Mouse (Mus musculus) ES-E14 (cell line): ENCODE measurements around the gene Ccdc160. TPM values are rescaled to one million over a fixed set of nuclear protein-coding genes. Genes with fewer than 3 reads are reported as not detected.

Experiments
- DNase-seq: peaks from one replicate; pipeline ENCODE4 v3.0.0-alpha.2; 2013; ENCODE audit warnings: low read depth, low spot score
- H3K27ac ChIP-seq: 2 replicates; pipeline ENCODE4 v1.5.1; 2012; ENCODE audit warnings: low read depth, mild to moderate bottlenecking, low read length, moderate library complexity, mixed read lengths; ENCODE audit not compliant: poor library complexity, insufficient read depth, severe bottlenecking
- H3K36me3 ChIP-seq: 2 replicates; pipeline ENCODE4 v1.6.1; 2012; ENCODE audit warnings: mild to moderate bottlenecking, low read length, moderate library complexity, mixed read lengths; ENCODE audit not compliant: control insufficient read depth, poor library complexity, insufficient read depth, severe bottlenecking
- H3K4me1 ChIP-seq, 2 experiments: fragments of 150-350 bp in 1 of 2; sonication (generic) in 1 of 2; 2 replicates each; pipeline ENCODE4 v1.6.1; 2012; ENCODE audit warnings: low read length in 2 of 2, mild to moderate bottlenecking in 1 of 2, mixed read lengths in 1 of 2; ENCODE audit not compliant: control insufficient read depth in 2 of 2, insufficient read depth in 2 of 2, poor library complexity in 1 of 2
- H3K4me3 ChIP-seq, 2 experiments: fragments of 150-350 bp in 1 of 2; sonication (generic) in 1 of 2; 2 replicates each; pipeline ENCODE4 v1.5.1; 2012; ENCODE audit warnings: low read length in 2 of 2, low read depth in 1 of 2, mild to moderate bottlenecking in 1 of 2, mixed read lengths in 1 of 2; ENCODE audit not compliant: insufficient read depth in 1 of 2, poor library complexity in 1 of 2, severe bottlenecking in 1 of 2
- H3K9ac ChIP-seq: 2 replicates; pipeline ENCODE4 v1.6.1; 2012; ENCODE audit warnings: low read depth, mild to moderate bottlenecking, low read length, mixed read lengths; ENCODE audit not compliant: poor library complexity, insufficient read depth, severe bottlenecking
- H3K9me3 ChIP-seq: fragments of 150-350 bp; sonication (generic); 2 replicates; pipeline ENCODE4 v1.6.1; 2012; ENCODE audit warnings: low read depth, mild to moderate bottlenecking, low read length; ENCODE audit not compliant: control insufficient read depth, insufficient read depth
- CHD2 ChIP-seq: IDR thresholded peaks from 2 replicates; pipeline ENCODE4 v1.6.1; 2014; ENCODE audit warnings: mild to moderate bottlenecking, low read depth, low read length, inconsistent platforms
- HCFC1 ChIP-seq: IDR thresholded peaks from 2 replicates; pipeline ENCODE4 v1.6.1; 2012; ENCODE audit warnings: low read length, inconsistent platforms, borderline replicate concordance; ENCODE audit not compliant: insufficient read depth
- MAFK ChIP-seq: IDR thresholded peaks from 2 replicates; pipeline ENCODE4 v1.6.1; 2014; ENCODE audit warnings: mild to moderate bottlenecking, low read depth, low read length, inconsistent platforms; ENCODE audit not compliant: insufficient read depth
- ZC3H11A ChIP-seq: IDR thresholded peaks from 2 replicates; pipeline ENCODE4 v1.6.1; 2012; ENCODE audit warnings: low read depth, mild to moderate bottlenecking, inconsistent platforms, low read length, borderline replicate concordance
- ZNF384 ChIP-seq: IDR thresholded peaks from 2 replicates; pipeline ENCODE4 v1.6.1; 2012; ENCODE audit warnings: low read depth, low read length, inconsistent platforms
- in situ Hi-C, 2 experiments: fragments of 600-800 bp; cut with MboI; formaldehyde crosslinking; loops; one replicate each; pipeline ENCODE4 v1.15.1; 2025; ENCODE audit warnings: low sequenced_read_pairs in 2 of 2, inconsistent platforms in 1 of 2; ENCODE audit not compliant: unreplicated experiment in 2 of 2
- total RNA-seq: library from RNA; depleted of rRNA; stranded (reverse); fragments of 300-350 nt; gene quantifications from 2 replicates; pipeline ENCODE4 v1.2.3, GENCODE M21; 2012; rRNA removed

Ccdc160 gene
- total RNA-seq, 1 experiment, result 3.4 TPM

- Histone ChIP-seq H3K4me1 (peaks cover 0 to 5% of the 10 kb centered on the region in 2 experiments; a peak in 2 of 4 replicates), H3K27ac (no peak overlapping the region), H3K9ac (peak overlapping the region; percentile 56; the same call in 1 of the 2 replicates), H3K9me3 (no peaks in the 10 kb centered on the region), H3K36me3 (no peaks in the 10 kb centered on the region), H3K4me3 (peak overlapping the region in 1 of 2 experiments; percentile 34; a peak in 1 of 4 replicates)
- in situ Hi-C loops, result no loop called here
- peak; percentile 66 for DNase-seq
- TF ChIP-seq CHD2, result no peak
- TF ChIP-seq MAFK, result no peak
- TF ChIP-seq ZNF384, result no peak
- TF ChIP-seq ZC3H11A, result no peak
- TF ChIP-seq HCFC1, result no peak
Observed at GRCm38 (mm10) chrX:52798255-52798654, 7.3 kb downstream of the Ccdc160 start.

GRCm38 (mm10) chrX:52799566-52799965 lies 8.6 kb downstream of the Ccdc160 start:
- peaks cover 0 to 5% of the 10 kb centered on the region in 2 experiments; a peak in 2 of 4 replicates for H3K4me1 ChIP-seq
- in situ Hi-C loops, result no loop called here
- H3K4me3 ChIP-seq, result no peak overlapping the region
- no peak overlapping the region; the same call in 1 of the 2 replicates for H3K9ac ChIP-seq
- no peak overlapping the region for H3K27ac ChIP-seq
- no peaks in the 10 kb centered on the region for H3K36me3 ChIP-seq
- no peak for DNase-seq
- TF ChIP-seq HCFC1 (no peak), CHD2 (no peak), ZC3H11A (no peak), MAFK (no peak), ZNF384 (no peak)
- no peaks in the 10 kb centered on the region for H3K9me3 ChIP-seq

GRCm38 (mm10) chrX:52819338-52819737 lies 28.3 kb downstream of the Ccdc160 start:
- Histone ChIP-seq H3K9me3 (no peaks in the 10 kb centered on the region), H3K4me1 (no peaks in the 10 kb centered on the region), H3K4me3 (no peak overlapping the region), H3K27ac (no peak overlapping the region), H3K9ac (no peak overlapping the region), H3K36me3 (no peaks in the 10 kb centered on the region)
- no peak for TF ChIP-seq MAFK
- no peak for TF ChIP-seq CHD2
- TF ChIP-seq HCFC1, result no peak
- TF ChIP-seq ZNF384, result no peak
- TF ChIP-seq ZC3H11A, result no peak
- no peak for DNase-seq
- in situ Hi-C loops, result no loop called here

Other genes starting within 250 kb of the Ccdc160 start
- 61.9 and 106 TPM in 2 replicates for gene Gpc3, start 177.2 kb upstream of the Ccdc160 start, total RNA-seq
- gene Phf6, start 121.1 kb downstream of the Ccdc160 start, total RNA-seq, result 11.3 and 14.3 TPM in 2 replicates
- 0.53 and 1.6 TPM in 2 replicates for gene Hprt, start 196.9 kb downstream of the Ccdc160 start, total RNA-seq